Mouse (Mus musculus): ENCODE results near the gene Eci3. TPM values are rescaled to one million over a fixed set of nuclear protein-coding genes. Genes with fewer than 3 reads are reported as not detected.

Eci3 gene
- total and polyA plus RNA-seq, 3 experiments = 0.35 to 0.93 TPM; not detected in 1

GRCm38 (mm10) chr13:34977410-34977809 lies 13.8 kb upstream of the Eci3 start:
- H3K9me3 ChIP-seq (replicated peaks; ENCODE audit: insufficient read depth, low read length) = no peaks in the 10 kb centered on the region
- no peaks in the 10 kb centered on the region for H3K79me2 ChIP-seq (ENCODE audit: control insufficient read depth, insufficient read depth, low read length, poor library complexity)
- peaks cover 0 to 5% of the 10 kb centered on the region in 2 experiments; a peak in 2 of 4 replicates for H3K36me3 ChIP-seq (ENCODE audit: control insufficient read depth in 1 of 2, insufficient read depth in 2 of 2, low read length in 2 of 2)
- H3K4me3 ChIP-seq (ENCODE audit: control insufficient read depth in 1 of 2, insufficient read depth in 1 of 2, low read depth in 2 of 2, low read length in 2 of 2) = no peak overlapping the region
- TF ChIP-seq BHLHE40 (IDR thresholded peaks at IDR 0.05; ENCODE audit: borderline replicate concordance, low read depth, low read length) (no peak), RCOR1 (IDR thresholded peaks at IDR 0.05; ENCODE audit: low read depth, low read length) (no peak), ELF1 (IDR thresholded peaks at IDR 0.05; ENCODE audit: low read depth, low read length) (no peak), MEF2A (IDR thresholded peaks at IDR 0.05; ENCODE audit: extremely low read depth, insufficient replicate concordance, low read depth, low read length, poor library complexity, severe bottlenecking) (no peak), TAL1 (IDR thresholded peaks at IDR 0.05; ENCODE audit: low read length) (no peak)
- no peaks in the 10 kb centered on the region for H3K27me3 ChIP-seq (ENCODE audit: control insufficient read depth in 1 of 2, insufficient read depth in 2 of 2, low read length in 2 of 2)
- no peak overlapping the region for H3K9ac ChIP-seq (ENCODE audit: control insufficient read depth, low read depth, low read length, poor library complexity, severe bottlenecking)
- no peak for DNase-seq (ENCODE audit: low read depth, low spot score)
- H3K27ac ChIP-seq (ENCODE audit: control insufficient read depth, low read depth, low read length) = no peak overlapping the region
- no peaks in the 10 kb centered on the region for H3K4me1 ChIP-seq (ENCODE audit: control insufficient read depth in 1 of 2, insufficient read depth in 2 of 2, low read length in 2 of 2)

GRCm38 (mm10) chr13:34976116-34976515 lies 12.5 kb upstream of the Eci3 start:
- no peak overlapping the region for H3K4me3 ChIP-seq (ENCODE audit: control insufficient read depth in 1 of 2, insufficient read depth in 1 of 2, low read depth in 2 of 2, low read length in 2 of 2)
- peaks cover 0 to 3% of the 10 kb centered on the region in 2 experiments; a peak in 2 of 4 replicates for H3K36me3 ChIP-seq (ENCODE audit: control insufficient read depth in 1 of 2, insufficient read depth in 2 of 2, low read length in 2 of 2)
- H3K9ac ChIP-seq (ENCODE audit: control insufficient read depth, low read depth, low read length, poor library complexity, severe bottlenecking) = no peak overlapping the region
- TF ChIP-seq UBTF (IDR thresholded peaks at IDR 0.05; ENCODE audit: borderline replicate concordance, insufficient read depth, low read depth, low read length) (no peak), EP300 (IDR thresholded peaks at IDR 0.05; ENCODE audit: low read depth in 1 of 2, low read length in 2 of 2) (no peak), TAL1 (IDR thresholded peaks at IDR 0.05; ENCODE audit: low read length) (no peak), BHLHE40 (IDR thresholded peaks at IDR 0.05; ENCODE audit: borderline replicate concordance, low read depth, low read length) (no peak), GABPA (IDR thresholded peaks at IDR 0.05; ENCODE audit: low read depth, low read length) (no peak), POLR2AphosphoS2 (IDR thresholded peaks at IDR 0.05; ENCODE audit: low read length) (no peak), TCF12 (IDR thresholded peaks at IDR 0.05; ENCODE audit: low read depth, low read length) (no peak), SMC3 (IDR thresholded peaks at IDR 0.05; ENCODE audit: low read depth, low read length) (no peak), USF2 (IDR thresholded peaks at IDR 0.05; ENCODE audit: borderline replicate concordance in 1 of 2, insufficient read depth in 1 of 2, low read depth in 1 of 2, low read length in 2 of 2) (no peak), KAT2A (conservative IDR thresholded peaks at IDR 0.05; ENCODE audit: low read depth, low read length) (no peak), ZKSCAN1 (IDR thresholded peaks at IDR 0.05; ENCODE audit: low read depth, low read length) (no peak), CHD1 (IDR thresholded peaks at IDR 0.05; ENCODE audit: low read depth, low read length) (no peak), POLR2A (IDR thresholded peaks at IDR 0.05; ENCODE audit: control insufficient read depth in 1 of 2, insufficient read depth in 1 of 2, low read depth in 1 of 2, low read length in 2 of 2, poor library complexity in 1 of 2) (no peak)
- no peaks in the 10 kb centered on the region for H3K4me1 ChIP-seq (ENCODE audit: control insufficient read depth in 1 of 2, insufficient read depth in 2 of 2, low read length in 2 of 2)
- no peaks in the 10 kb centered on the region for H3K9me3 ChIP-seq (replicated peaks; ENCODE audit: insufficient read depth, low read length)
- DNase-seq (ENCODE audit: low read depth, low spot score) = no peak
- H3K79me2 ChIP-seq (ENCODE audit: control insufficient read depth, insufficient read depth, low read length, poor library complexity) = no peaks in the 10 kb centered on the region
- no peak overlapping the region for H3K27ac ChIP-seq (ENCODE audit: control insufficient read depth, low read depth, low read length)
- H3K27me3 ChIP-seq (ENCODE audit: control insufficient read depth in 1 of 2, insufficient read depth in 2 of 2, low read length in 2 of 2) = no peaks in the 10 kb centered on the region

Data from MEL (cell line).